Mouse (Mus musculus) left cerebral cortex, postnatal 4 days (tissue): ENCODE measurements at regions not wholly inside any gene's neighbourhood (a gene's known extent, or its start where the extent isn't known, plus 50 kb on each side); places are given as distances from the start of the nearest gene placed in this dataset.

Source experiments
- DNase-seq: peaks from one replicate; pipeline ENCODE4 v3.0.0-alpha.2; 2022
- intact Hi-C: fragments of 180-260 bp; cut with DNase I; formaldehyde crosslinking; loops from one replicate; pipeline ENCODE4 v1.15.1; 2025

DNA sequence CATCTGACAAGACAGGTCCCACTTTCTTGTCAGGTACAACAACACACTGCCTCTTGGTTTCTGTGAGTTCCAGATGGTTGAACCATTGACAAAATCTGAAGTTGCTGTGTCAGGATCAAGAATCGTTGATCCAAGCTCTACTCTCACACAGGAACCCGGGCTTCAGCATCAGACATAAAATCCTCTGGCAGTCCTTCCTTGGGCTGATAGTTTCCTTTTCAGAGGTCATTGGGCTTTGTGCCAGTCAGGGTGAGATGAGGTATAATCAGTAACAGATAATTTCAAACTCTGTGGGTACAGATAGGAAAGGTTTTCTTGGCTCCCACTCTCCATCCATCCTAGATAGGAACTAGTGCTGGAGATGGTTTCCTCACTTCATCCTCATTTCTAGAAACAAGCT, 649.5 kb downstream of the Defb40 start:
- intact Hi-C loops = no loop called here
- no peak for DNase-seq

DNA sequence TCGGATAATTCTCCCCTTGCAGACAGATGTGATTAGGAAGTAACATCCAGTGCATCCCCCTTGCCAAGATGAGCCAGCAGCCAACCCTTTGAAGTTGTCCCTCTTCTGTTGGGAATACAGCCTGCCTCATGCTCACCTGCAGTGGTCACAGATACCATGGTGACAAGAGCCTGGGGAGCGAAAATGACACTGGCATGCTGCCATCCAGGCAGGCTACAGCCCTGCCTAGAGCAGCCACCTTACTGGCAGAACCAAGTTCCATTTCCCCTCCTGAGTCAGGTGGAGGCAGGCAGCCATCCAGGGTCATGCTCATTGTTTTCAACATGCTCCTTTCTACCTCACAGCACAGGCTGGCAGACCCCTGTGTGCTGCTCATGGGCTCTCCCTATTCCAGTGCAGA, 661.6 kb downstream of the Defb40 start:
- DNase-seq = peak; percentile 5
- intact Hi-C loops = no loop called here

DNA sequence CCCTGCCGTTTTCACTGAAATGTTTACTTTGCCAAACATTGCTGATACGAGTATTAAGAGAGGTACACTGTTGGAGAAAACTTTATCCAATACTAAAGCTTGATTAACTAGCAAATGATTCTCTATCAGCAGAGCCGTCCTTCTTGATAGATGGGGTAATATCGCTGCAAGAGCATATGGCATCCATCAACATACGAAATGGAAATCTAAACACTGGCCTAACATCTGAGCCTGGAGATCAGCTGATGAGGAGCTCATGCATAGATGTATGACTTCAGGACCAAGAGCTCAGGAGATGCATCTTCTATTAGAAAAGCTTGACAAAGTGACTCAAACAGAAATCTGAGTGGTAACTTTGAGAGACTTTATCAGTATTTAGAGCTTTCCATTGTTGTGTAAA, 666.5 kb downstream of the Defb40 start:
- intact Hi-C loops = no loop called here
- DNase-seq = no peak

DNA sequence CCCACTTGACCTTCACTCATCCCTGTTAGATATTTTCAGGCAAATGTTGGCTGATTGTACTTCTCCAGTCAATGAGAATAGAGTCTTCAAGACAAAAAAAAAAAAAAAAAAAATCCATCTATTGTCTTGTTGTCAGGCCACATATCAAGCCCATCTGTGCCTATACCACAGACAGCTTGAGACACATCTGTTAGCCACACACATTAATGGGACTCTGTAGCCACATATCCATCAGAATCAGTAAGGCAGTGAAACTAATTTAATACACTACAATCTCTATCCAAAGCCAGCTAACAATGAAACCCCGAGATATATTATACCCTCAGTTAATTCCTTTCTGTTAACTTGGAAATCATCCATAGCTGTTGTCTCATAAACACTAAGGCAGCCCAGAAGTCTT, 667.1 kb downstream of the Defb40 start:
- DNase-seq = no peak
- intact Hi-C loops = no loop called here

DNA sequence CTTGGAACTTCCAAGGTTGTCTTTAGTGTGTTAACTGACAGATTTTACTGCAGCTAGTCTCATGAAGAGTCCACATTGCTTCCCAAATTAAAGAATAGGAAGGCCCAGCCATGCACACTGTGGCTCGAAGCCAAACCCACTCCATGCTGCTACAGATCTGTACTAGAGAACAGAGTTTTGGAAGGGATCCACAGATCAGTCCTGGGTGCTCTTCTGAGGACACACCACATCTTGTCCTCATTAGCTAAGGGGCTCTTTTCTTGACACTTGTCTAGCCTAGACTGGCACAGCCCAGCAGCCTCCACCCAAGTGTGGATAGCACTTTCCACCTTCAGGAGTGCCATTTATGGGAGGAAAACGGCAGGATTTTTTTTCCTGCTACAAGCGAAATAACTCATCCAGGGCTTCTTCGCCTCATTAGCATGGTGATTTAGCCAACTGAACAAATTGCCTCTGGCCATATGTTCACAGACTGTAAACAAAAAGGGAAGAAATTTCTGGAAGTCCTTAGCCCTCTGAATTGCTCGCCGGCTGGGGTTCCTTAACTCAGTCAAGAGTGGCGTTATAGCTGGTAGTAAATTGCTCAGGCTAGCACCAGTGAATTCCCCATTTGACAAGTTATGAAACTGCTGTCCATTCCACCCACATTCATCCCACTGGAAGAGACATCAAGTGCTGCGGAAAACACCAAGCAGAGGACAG, 690.4 kb downstream of the Defb40 start:
- intact Hi-C loops = no loop called here
- peak; percentile 75 for DNase-seq

DNA sequence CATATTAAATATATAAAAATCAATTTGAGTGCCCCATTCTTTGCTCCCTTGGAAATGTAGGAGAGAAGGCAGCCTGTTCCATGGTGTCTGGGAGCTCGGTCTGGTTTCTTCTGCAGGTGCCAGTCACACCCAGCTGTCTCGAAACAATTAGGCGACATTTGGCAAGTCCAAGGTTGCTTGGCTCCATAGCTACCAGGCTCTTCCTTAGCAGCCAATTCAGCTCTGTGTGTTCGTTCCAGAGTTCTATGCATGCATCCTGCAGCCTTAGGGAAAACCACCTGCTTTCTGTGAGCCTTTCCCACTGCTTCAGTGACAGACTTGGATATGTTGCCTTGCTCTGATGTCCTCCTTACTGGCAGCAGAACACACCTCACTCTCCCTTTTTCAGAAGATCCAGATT, 698.1 kb downstream of the Defb40 start:
- DNase-seq = peak; percentile 49
- intact Hi-C loops = no loop called here

DNA sequence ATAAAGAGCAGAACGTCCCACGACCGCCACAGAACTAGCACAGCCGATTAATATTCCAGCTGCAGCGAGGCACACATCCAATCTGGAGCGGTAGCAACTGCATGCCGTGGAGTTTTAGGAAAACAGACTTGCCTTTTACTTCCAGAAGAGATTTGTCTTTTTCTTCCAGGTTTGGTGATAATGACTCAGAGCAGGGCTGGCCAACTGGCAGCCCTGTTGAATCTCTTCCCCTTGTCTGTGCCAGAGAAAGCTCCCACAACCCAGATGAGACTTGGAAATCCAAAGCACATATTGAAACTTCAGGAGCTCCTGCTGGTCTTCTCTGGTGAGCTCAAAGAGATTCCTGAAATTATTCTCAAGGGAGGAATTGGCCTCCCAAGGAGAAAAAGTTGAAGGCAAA, 709.8 kb downstream of the Defb40 start:
- no peak for DNase-seq
- intact Hi-C loops = no loop called here

DNA sequence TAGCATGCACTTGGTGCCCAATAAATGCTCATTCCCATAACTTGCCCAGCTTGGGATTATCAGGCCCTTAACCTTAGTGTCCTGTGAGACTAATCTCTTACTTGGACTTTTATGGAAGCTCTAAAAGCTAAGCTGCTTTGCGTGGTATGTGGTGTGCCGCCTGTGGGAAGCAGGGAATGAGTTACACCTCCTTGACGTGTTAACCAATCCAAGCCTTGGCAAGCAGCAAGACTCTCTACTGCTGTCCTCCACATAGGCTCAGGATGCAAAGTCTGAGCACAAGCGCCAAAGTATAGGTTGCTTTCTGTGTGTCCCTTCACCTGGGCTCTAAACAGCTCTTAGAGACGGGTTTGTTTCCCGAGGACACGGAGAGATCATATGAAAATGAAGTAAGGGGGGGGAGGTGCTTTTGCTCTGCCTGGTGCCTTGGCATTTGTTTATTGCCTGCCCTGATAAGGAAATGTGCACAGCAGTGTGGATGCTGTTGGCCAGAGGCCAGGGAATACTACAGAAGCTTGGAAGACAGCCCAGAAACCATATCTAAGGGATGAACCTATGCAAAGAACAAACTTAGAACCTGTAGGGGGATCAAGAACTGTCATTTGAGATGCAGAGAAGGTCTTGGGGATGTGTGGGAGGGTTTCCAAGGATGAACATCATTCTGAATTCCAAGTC, 719.6 kb downstream of the Defb40 start:
- intact Hi-C loops = no loop called here
- DNase-seq = peak; percentile 67

DNA sequence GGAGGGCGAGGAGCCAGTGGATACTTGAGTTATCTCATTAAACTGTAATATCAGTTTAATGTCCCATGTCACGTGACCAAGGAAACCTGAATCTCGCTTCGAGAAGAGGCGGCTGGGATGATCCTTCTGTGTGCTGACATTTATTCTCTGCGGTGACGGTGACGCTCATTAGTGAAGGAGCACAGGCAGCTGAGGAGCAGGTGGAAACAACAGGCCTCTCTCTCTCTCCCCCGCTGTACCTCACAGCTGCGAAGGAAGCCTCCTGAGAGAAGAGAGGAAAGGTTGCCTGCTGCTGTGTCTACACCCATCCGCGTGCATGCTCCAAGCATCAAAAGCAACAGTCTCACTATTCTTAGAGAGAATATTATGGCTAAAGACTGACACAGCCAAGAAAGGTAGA, 731.8 kb downstream of the Defb40 start:
- intact Hi-C loops = no loop called here
- no peak for DNase-seq

DNA sequence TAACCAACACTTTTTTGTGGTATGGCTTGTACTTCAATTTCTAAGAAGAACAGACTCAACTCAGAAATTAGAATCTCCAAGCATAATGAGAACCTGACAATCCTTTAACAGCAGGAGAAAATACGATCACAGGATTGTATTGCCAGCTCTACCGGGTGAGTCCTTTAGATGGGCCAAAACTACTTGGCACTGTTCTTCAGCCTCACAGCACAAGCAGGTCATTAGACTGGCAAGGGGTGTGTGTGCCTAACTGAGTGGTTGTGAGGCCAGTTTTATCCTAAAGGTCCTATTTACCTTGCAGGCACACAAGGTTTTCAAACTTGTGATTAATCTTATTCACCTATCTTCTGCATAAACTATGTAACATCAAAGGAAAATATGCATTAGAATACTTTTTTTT, 760.5 kb downstream of the Defb40 start:
- intact Hi-C loops = no loop called here
- DNase-seq = peak; percentile 15

DNA sequence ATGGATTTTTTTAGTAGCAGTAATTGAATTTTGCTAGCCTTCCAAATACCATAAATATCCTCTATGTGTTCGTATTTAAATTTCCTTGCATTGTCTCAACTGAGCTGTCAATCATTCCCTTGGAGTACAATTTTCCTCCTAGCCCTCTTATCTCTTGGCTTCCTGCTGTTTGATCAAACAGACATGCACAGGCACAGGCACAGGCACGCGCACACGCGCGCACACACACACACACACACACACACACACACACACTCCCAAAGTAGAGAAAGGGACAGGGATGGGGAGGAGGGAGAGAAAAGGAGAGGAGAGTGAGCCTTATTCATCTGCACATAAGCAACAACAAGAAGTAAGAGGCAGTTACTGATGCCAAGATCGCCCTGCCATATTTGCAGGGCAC, 760.9 kb downstream of the Defb40 start:
- intact Hi-C loops = no loop called here
- DNase-seq = no peak

DNA sequence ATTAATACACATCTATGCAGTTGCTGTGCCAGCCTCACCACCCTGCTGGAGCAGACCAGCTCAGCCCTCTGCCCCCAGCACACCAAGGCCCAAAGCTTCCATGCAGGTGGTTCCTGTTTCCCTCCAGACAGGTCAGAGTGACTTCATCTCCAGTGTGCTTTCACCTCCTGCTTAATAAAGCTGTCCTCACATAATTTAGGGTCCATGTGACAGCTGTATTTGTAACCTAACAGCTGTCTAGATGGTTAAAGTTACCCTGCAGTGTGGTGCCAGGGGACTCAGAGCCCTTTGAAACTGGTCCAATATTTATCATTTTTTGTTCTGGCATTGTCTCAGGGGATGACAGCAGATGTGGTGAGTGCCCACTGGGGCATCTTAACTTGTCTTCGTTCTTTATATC, 761.5 kb downstream of the Defb40 start:
- intact Hi-C loops = no loop called here
- no peak for DNase-seq

DNA sequence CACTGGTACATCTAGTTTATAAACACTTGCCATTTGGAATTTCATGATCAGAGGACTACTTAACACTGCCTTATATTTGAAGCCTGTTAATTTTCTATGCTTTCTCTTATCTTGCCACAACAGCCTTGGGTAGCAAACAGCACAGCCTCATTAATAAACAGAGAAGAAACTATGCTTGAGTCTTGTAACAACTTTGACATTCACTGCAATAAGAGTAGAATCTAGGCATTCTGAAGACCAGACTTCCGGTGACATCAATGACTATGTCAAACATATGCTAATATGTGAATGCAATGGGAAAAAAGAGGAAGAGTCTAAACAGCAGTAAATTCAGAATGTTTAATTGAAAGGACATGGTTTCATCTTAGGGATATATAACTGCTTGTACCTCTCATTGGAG, 768.0 kb downstream of the Defb40 start:
- intact Hi-C loops = no loop called here
- no peak for DNase-seq

DNA sequence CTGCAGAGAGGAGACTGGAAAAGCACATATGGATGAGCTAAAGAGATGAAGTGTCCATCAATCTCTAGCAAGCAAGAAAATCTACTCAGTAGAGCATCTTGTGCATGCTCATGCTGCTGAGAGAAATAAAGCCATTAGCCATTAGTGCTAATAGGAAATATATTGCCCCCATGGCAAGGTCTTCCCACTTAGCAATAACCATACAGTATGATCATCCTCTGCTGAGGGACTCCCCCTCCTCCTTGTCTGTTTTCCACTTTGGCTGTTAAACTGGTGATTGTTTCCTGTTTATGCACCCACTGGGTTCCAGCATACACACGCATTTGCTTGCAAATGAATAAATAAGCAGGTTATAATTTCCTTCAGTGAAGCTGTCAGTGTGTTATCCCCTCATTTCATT, 769.4 kb downstream of the Defb40 start:
- intact Hi-C loops = no loop called here

DNA sequence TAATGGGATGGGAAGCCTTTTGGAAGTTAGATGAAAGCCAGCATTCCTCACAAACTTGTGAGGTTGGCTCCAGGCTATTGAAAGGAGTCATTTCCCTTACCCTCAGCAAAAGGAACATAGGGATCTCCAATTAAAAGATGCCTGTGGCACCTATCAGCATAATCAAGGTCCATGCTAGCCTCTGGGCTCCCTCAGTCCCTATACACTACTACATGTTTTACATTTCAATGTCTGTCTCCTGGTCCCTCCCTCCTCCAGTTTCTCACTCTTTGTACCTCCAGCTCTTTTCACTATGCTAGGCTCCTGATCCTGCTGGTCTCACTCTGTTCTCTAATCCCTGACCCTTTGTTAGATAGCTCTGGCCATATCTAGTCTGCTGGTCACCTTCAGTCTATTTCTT, 790.6 kb downstream of the Defb40 start:
- no peak for DNase-seq
- intact Hi-C loops = no loop called here

More for the DNA sequence above, 769.4 kb downstream of the Defb40 start:
- DNase-seq = no peak

DNA sequence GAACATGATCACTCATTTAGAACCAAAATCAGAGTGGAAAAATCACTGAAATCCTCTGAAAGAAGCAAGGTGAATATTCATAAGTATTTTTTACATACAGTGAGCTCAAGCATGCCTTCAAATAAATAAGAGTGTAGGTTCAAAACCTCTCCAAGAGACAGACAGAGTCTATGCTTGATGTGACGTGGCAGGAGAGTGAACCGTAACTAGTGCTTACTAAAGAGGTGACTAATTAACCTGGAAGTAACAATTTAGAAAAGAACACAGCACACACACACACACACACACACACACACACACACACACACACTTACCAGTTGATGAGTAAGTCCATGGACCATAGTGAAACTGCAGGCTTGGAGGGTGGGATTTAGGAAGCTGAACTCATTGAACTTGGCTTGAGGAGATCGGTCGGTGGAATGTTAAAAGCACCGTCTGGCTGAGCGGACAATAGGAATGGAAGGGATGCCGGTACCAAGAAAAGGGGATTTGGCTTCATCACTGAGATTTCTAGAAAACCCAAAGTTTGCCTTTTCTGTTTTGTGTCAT, 802.4 kb downstream of the Defb40 start:
- no peak for DNase-seq
- intact Hi-C loops = no loop called here

DNA sequence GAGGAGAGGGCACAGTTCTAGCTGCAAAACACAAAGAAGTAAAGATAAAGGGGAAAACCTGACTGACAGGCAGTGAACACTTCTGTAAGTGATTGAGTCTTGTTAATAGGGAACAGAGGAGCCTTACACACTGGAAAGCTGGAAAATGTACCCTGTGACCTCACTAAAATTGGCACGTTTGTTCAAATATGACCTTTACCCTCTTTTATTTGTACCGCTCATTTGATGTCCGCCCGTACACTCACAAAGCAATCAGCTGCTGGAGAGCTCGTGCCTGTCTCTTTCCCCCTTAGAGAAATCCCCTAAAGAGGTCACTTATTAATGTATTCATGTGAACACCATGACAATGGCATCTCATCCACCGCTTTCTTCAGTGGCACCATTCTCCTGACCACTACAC, 819.4 kb downstream of the Defb40 start:
- DNase-seq = no peak
- intact Hi-C loops = no loop called here

DNA sequence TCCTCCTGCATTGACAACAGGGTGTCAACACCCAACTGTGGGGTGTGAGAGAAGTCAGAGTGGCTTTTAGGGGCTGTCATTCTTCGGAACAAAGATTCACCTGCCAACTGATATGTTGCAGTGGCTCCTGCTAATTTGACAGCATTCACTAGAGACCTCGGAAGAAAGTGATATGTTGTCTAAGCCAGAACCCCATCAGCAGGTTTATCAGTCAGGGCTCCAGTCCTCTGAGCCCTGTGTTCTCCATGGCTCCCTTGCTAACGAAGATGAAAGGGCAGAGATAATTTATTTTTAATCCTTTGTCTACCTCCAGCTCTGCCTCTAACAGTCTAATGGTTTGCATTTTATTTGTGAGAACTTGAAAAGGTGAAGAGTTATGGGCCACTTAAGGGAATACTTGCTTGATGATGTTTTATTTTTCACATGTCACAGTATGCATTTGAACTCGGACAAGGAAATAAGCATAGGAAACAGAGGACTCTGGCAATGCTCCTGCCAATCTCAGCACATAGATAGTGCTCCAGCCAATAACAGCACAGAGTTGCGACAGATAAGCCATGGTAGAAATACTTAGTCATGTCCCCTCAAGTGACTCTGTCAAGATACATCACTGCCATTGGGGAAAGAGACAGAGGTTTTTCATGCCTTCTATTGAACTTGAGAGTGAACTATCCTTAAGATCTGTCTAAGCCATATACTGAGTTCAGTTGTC, 862.6 kb downstream of the Defb40 start:
- DNase-seq = no peak
- intact Hi-C loops = no loop called here

DNA sequence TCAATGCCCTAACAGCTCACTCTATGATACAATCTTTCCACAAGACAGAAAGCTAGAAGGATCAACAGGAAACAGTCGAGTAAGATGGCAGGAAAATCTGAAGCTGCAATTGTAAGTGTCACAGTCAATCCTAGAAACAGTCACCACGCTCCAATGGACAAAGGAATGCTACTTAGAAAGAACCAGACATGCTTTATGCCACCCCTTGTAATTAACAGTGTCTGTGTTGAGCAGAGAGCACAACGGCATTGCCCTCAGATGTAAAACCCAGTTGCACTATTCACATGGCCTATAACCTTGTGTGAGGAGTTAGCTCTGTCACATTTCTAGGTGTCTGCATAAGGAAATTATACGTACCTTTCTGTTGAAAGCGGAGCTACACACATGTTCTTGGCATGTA, 864.8 kb downstream of the Defb40 start:
- DNase-seq = no peak
- intact Hi-C loops = no loop called here

DNA sequence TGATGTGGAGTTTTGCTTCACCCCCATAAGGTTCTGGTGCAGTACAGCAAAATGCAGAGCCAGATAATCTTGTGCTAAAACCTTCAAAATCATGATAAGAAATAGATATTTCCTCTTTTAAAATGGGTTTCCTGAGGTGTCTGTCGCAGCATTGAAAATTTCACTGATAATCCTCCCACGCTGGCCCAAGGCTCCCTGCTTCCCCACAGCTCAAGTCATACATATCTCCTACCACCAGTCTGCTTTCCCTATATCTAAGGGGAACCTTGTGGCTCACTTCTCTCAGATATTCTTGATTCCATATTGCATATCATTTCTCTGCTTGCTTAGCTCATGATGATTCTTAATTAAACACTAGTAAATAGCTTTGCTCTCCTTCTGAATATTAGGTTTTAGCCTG, 868.6 kb downstream of the Defb40 start:
- intact Hi-C loops = no loop called here
- no peak for DNase-seq

DNA sequence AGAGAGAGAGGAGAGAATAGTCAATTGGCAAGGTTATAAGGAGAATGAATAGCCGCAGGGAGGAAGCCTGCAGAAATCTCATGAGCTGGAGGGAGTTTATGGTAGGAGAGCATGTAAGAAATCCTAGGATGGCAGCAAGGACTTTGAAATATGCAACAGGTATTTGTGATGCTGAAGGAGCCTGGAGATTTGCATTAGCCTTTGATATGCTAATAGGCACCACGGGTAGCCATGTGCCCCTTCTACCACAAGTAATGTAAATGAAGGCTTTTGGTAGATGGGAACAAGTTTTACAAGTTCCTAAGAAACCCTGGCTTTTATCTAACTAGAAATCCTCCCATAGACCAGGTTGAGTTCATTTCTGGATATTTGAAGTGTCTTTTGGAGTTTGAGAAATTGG, 871.2 kb downstream of the Defb40 start:
- DNase-seq = no peak
- intact Hi-C loops = no loop called here

DNA sequence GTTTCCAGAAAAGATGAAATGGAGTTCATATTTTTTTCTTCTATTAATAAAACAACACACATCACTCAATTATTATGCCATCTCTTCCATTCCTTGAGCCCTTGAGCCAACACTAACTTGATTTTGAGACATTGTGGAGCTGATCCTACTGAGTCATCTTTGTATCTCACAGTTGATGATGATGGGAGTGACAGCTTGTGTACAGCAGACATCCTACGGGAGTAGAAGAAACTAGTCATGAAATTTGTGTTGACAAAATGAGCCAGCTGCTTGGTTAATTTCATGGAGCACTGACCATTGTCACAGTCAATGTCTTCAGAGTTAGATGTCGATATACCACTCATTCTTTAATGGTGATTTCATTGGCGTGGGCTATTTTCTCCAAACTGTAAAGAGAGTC, 912.6 kb downstream of the Defb40 start:
- intact Hi-C loops = no loop called here
- no peak for DNase-seq
